Mouse (Mus musculus): Measurements from ENCODE around the gene Zmym1. TPM values are rescaled to one million over a fixed set of nuclear protein-coding genes. Genes with fewer than 3 reads are reported as not detected.
"Not testable (repeated sequence)": the region's sequence is repeated elsewhere in the genome, so short reads cannot be mapped to it uniquely, and the experiment has no call there.

Zmym1 gene
- total RNA-seq (2014; rRNA removed) (12.5 and 16.2 TPM in 2 replicates), polyA plus RNA-seq (2015; fragmentation: Nextera tagmentation; extraction: Ambion mirVana) (14.9 and 15.7 TPM in 2 replicates)

- ATAC-seq = peak; percentile 98
- Histone ChIP-seq H3K27me3 (ENCODE audit: insufficient read depth, low read length) (no peaks in the 10 kb centered on the region), H3K4me2 (ENCODE audit: low read depth) (peak within 1 kb of the TSS; percentile 62), H3K36me3 (ENCODE audit: insufficient read depth) (peaks cover 4% of the 10 kb centered on the region; the same call in 1 of the 2 replicates), H3K9ac (peak within 1 kb of the TSS; percentile 53), H3K9me3 (ENCODE audit: low read length) (no peaks in the 10 kb centered on the region), H3K4me1 (ENCODE audit: insufficient read depth) (0 out of 2 replicates have a peak, but pooled peaks cover 3% of the 10 kb centered on the region), H3K4me3 (ENCODE audit: low read depth, low read length) (peak within 1 kb of the TSS; percentile 71), H3K27ac (ENCODE audit: low read depth, low read length) (peak within 1 kb of the TSS; percentile 45; the same call in 1 of the 2 replicates)
- TF ChIP-seq CTCF (IDR thresholded peaks at IDR 0.05; ENCODE audit: low read depth) = no peak
- WGBS = under 1% methylated on average over 38 of the region's 38 CpGs
- DNase-seq = peak; percentile 93
Measured at GRCm38 (mm10) chr4:127060585-127061290, at the start of gene Zmym1. Gene Zmym1 (minus strand): TSS chr4:127061152.

DNA sequence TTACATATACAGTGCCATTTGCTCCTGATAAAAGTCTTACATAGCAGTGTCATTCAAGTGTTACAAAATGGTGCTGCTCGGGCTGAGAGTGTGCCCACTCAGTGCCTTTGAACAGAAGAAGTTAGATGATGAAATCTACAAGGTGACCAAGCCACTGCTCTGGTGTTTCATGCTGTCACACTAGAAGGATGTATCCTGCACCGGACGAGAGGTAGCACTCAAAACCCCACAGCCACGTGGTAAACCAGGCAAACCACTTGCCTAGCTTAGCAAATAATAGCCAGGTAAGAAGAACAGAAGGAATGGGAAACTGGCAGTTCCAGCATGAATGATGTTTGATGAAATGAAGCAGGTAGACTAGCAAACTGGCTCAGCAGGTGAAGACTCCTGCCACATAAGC, 49.6 kb upstream of the Zmym1 start:
- Histone ChIP-seq H3K27ac (ENCODE audit: low read depth, low read length) (no peak overlapping the region), H3K9ac (no peak overlapping the region), H3K36me3 (ENCODE audit: insufficient read depth) (peaks cover 28% of the 10 kb centered on the region), H3K4me3 (ENCODE audit: low read depth, low read length) (no peak overlapping the region), H3K4me1 (ENCODE audit: insufficient read depth) (no peaks in the 10 kb centered on the region), H3K9me3 (ENCODE audit: low read length) (no peaks in the 10 kb centered on the region), H3K4me2 (ENCODE audit: low read depth) (no peak overlapping the region), H3K27me3 (ENCODE audit: insufficient read depth, low read length) (no peaks in the 10 kb centered on the region)
- WGBS = 80% methylated on average over 4 of the region's 4 CpGs
- ATAC-seq (no peak), DNase-seq (no peak)
- TF ChIP-seq CTCF (IDR thresholded peaks at IDR 0.05; ENCODE audit: low read depth) = no peak

DNA sequence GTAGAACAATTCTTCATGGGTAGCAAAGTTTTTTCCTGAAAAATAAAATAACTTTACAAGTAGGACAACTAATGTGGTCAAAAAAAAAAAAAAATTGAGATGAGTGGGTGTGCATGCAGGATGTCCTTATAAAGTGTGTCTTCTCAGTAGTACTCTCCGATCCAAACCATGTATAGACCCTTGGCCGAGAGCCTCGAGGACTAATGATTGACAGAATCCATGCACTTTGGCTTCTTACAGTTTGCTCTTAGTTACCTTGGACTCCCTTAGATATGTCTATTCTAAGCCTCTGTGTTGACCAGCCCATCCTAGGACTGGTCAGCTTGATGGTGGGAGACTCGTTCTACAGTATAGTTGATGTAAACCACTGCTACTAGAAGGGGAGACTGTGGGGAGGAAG, 46.6 kb upstream of the Zmym1 start:
- WGBS = 96% methylated on average over 4 of the region's 4 CpGs
- H3K9me3 ChIP-seq (ENCODE audit: low read length) = no peaks in the 10 kb centered on the region
- peaks cover 37% of the 10 kb centered on the region for H3K36me3 ChIP-seq (ENCODE audit: insufficient read depth)

GRCm38 (mm10) chr4:127099552-127099951, 38.6 kb upstream of the Zmym1 start:
- WGBS = 92% methylated on average over 1 of the region's 2 CpGs
- H3K9me3 ChIP-seq (ENCODE audit: low read length); H3K4me2 ChIP-seq (ENCODE audit: low read depth); H3K4me3 ChIP-seq (ENCODE audit: low read depth, low read length); H3K9ac ChIP-seq; H3K4me1 ChIP-seq (ENCODE audit: insufficient read depth); ATAC-seq; H3K27ac ChIP-seq (ENCODE audit: low read depth, low read length); H3K27me3 ChIP-seq (ENCODE audit: insufficient read depth, low read length); DNase-seq: not testable (repeated sequence)
- H3K36me3 ChIP-seq (ENCODE audit: insufficient read depth) = peaks cover 23% of the 10 kb centered on the region

More for the DNA sequence above, 46.6 kb upstream of the Zmym1 start:
- Histone ChIP-seq H3K27ac (ENCODE audit: low read depth, low read length) (no peak overlapping the region), H3K4me1 (ENCODE audit: insufficient read depth) (no peaks in the 10 kb centered on the region), H3K27me3 (ENCODE audit: insufficient read depth, low read length) (no peaks in the 10 kb centered on the region), H3K4me3 (ENCODE audit: low read depth, low read length) (no peak overlapping the region), H3K9ac (no peak overlapping the region), H3K4me2 (ENCODE audit: low read depth) (no peak overlapping the region)
- ATAC-seq (no peak), DNase-seq (no peak)
- TF ChIP-seq CTCF (IDR thresholded peaks at IDR 0.05; ENCODE audit: low read depth) = no peak

DNA sequence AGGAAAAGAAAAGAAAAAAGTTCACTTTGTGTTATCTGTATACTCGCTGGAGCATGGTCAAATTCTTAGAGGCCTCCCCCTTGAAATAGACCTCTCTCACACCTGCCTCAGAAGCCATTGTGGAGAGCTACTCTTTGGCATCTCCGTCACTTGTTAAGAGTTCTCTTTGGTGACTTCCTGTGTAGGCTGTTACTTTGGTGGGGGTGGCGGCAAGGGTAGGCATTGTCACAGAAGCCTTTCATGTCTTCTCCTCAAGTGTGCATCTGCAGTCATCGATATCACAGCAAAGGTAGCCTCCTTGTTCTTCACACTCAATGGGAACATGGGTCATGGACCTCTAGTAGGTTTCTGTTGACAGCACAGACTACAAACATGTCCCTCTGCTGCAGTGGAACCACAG, 34.1 kb upstream of the Zmym1 start:
- Histone ChIP-seq H3K4me2 (ENCODE audit: low read depth) (no peak overlapping the region), H3K9ac (no peak overlapping the region), H3K4me1 (ENCODE audit: insufficient read depth) (no peaks in the 10 kb centered on the region), H3K27me3 (ENCODE audit: insufficient read depth, low read length) (no peaks in the 10 kb centered on the region), H3K4me3 (ENCODE audit: low read depth, low read length) (no peak overlapping the region), H3K36me3 (ENCODE audit: insufficient read depth) (0 out of 2 replicates have a peak, but pooled peaks cover 14% of the 10 kb centered on the region), H3K27ac (ENCODE audit: low read depth, low read length) (no peak overlapping the region), H3K9me3 (ENCODE audit: low read length) (no peaks in the 10 kb centered on the region)
- TF ChIP-seq CTCF (IDR thresholded peaks at IDR 0.05; ENCODE audit: low read depth) = no peak
- no peak for DNase-seq
- 93% methylated on average over 4 of the region's 4 CpGs for WGBS
- ATAC-seq = no peak

DNA sequence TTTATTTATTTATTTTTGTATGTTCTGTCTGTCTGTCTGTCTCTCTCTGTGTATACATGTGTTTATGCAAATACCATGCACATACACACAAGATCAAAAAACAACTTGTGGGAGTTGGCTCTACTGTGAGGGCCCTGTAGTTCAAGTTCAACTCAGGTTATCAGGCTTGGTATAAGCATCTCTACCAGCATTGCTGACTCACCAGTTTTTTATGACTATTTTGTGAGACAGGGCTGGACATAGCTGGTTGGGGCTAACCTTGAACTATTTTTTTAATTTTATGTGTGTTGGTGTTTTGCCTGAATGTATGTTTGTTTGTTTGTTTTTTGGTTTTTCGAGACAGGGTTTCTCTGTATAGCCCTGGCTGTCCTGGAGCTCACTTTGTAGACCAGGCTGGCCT, 30.2 kb upstream of the Zmym1 start:
- TF ChIP-seq CTCF (IDR thresholded peaks at IDR 0.05; ENCODE audit: low read depth) = no peak
- no peak for ATAC-seq
- Histone ChIP-seq H3K4me1 (ENCODE audit: insufficient read depth) (no peaks in the 10 kb centered on the region), H3K9me3 (ENCODE audit: low read length) (no peaks in the 10 kb centered on the region), H3K27me3 (ENCODE audit: insufficient read depth, low read length) (no peaks in the 10 kb centered on the region), H3K27ac (ENCODE audit: low read depth, low read length) (no peak overlapping the region), H3K36me3 (ENCODE audit: insufficient read depth) (peaks cover 25% of the 10 kb centered on the region; the same call in 1 of the 2 replicates), H3K4me3 (ENCODE audit: low read depth, low read length) (no peak overlapping the region), H3K4me2 (ENCODE audit: low read depth) (no peak overlapping the region), H3K9ac (no peak overlapping the region)
- no peak for DNase-seq
- WGBS = 97% methylated on average over 1 of the region's 1 CpGs

DNA sequence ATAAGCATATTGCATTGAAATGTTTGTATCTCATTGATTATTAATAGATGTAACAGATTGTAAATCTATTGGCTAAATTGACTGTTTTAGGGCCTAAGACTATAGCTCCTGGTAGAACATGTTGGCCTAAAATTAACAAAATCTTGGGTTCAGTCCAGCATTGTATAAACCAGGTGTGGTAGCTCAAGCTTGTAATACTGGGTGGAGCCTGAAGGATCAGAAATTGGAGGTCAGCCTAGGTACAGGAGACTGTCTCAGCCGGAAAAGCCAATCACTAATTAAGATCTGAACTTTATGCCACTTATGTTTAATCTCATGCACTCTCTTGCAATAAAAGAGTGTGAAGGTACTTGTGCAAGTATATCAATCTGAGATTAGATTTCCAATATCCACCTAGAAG, 24.8 kb upstream of the Zmym1 start:
- Histone ChIP-seq H3K4me2 (ENCODE audit: low read depth) (no peak overlapping the region), H3K27ac (ENCODE audit: low read depth, low read length) (no peak overlapping the region), H3K9me3 (ENCODE audit: low read length) (no peaks in the 10 kb centered on the region), H3K36me3 (ENCODE audit: insufficient read depth) (peaks cover 11% of the 10 kb centered on the region; the same call in 1 of the 2 replicates), H3K27me3 (ENCODE audit: insufficient read depth, low read length) (no peaks in the 10 kb centered on the region), H3K9ac (no peak overlapping the region), H3K4me3 (ENCODE audit: low read depth, low read length) (no peak overlapping the region), H3K4me1 (ENCODE audit: insufficient read depth) (no peaks in the 10 kb centered on the region)
- ATAC-seq = no peak
- no peak for TF ChIP-seq CTCF (IDR thresholded peaks at IDR 0.05; ENCODE audit: low read depth)
- WGBS = 79% methylated on average over 1 of the region's 1 CpGs
- DNase-seq = no peak

Data from forebrain, postnatal 0 days (tissue).